Mouse (Mus musculus) G1E (cell line): ENCODE data around the gene Nans. TPM values are rescaled to one million over a fixed set of nuclear protein-coding genes. Genes with fewer than 3 reads are reported as not detected.

Experiments used
- ATAC-seq: 2 replicates; pipeline ENCODE4 v1.8.0; 2016; ENCODE audit warnings: mild to moderate bottlenecking; ENCODE audit not compliant: insufficient number of reproducible peaks, poor library complexity, low FRiP score, severe bottlenecking; ENCODE audit errors: extremely low read depth
- DNase-seq: peaks from one replicate; pipeline ENCODE4 v3.0.0; 2012; ENCODE audit warnings: low spot score
- H3K27me3 ChIP-seq: 2 replicates; pipeline ENCODE4 v1.6.1; 2012; ENCODE audit warnings: mild to moderate bottlenecking, low read length, inconsistent platforms; ENCODE audit not compliant: insufficient read depth
- H3K36me3 ChIP-seq: replicated peaks from 2 replicates; pipeline ENCODE3; 2012; ENCODE audit warnings: mild to moderate bottlenecking, inconsistent platforms
- H3K4me1 ChIP-seq: 2 replicates; pipeline ENCODE4 v1.6.1; 2012; ENCODE audit warnings: low read depth, low read length, inconsistent platforms, mixed read lengths; ENCODE audit not compliant: insufficient read depth
- H3K4me3 ChIP-seq: 2 replicates; pipeline ENCODE4 v1.5.1; 2012; ENCODE audit warnings: low read depth, mild to moderate bottlenecking, inconsistent platforms, low read length, moderate library complexity, mixed read lengths
- H3K9me3 ChIP-seq: replicated peaks from 2 replicates; pipeline ENCODE4 v1.6.1; 2012; ENCODE audit warnings: inconsistent platforms
- CTCF ChIP-seq: IDR thresholded peaks from 2 replicates; pipeline ENCODE4 v1.5.1; 2012; ENCODE audit warnings: low read depth, low read length, inconsistent platforms, mixed read lengths
- GATA1 ChIP-seq: IDR thresholded peaks from 2 replicates; pipeline ENCODE4 v1.6.1; 2012; ENCODE audit warnings: borderline replicate concordance, low read length, inconsistent platforms, mixed read lengths
- GATA2 ChIP-seq: IDR thresholded peaks from 2 replicates; pipeline ENCODE4 v1.6.1; 2012; ENCODE audit warnings: low read depth, low read length, inconsistent platforms, borderline replicate concordance
- POLR2AphosphoS5 ChIP-seq: IDR thresholded peaks from 2 replicates; pipeline ENCODE4 v1.6.1; 2012; ENCODE audit warnings: low read depth, low read length, inconsistent platforms; ENCODE audit not compliant: insufficient replicate concordance
- TAL1 ChIP-seq: conservative IDR thresholded peaks from 2 replicates; pipeline ENCODE4 v1.6.1; 2012; ENCODE audit warnings: low read depth, low read length, inconsistent platforms, mixed read lengths
- polyA plus RNA-seq: library from polyadenylated mRNA; stranded (reverse); fragments of >175 nt; gene quantifications from 2 replicates; pipeline ENCODE4 v1.2.3, GENCODE M21; 2012
- total RNA-seq, 2 experiments: library from RNA; stranded (forward) in 1 of 2; stranded (reverse) in 1 of 2; fragments of 200-1000 nt in 1 of 2; fragments of >200 nt in 1 of 2; fragmentation: Nextera tagmentation in 1 of 2; gene quantifications; 2 replicates each; pipeline ENCODE4 v1.2.3; 2014 to 2017

Nans gene
- total and polyA plus RNA-seq, 3 experiments = 57.1 to 79.3 (median 63.1) TPM

DNA sequence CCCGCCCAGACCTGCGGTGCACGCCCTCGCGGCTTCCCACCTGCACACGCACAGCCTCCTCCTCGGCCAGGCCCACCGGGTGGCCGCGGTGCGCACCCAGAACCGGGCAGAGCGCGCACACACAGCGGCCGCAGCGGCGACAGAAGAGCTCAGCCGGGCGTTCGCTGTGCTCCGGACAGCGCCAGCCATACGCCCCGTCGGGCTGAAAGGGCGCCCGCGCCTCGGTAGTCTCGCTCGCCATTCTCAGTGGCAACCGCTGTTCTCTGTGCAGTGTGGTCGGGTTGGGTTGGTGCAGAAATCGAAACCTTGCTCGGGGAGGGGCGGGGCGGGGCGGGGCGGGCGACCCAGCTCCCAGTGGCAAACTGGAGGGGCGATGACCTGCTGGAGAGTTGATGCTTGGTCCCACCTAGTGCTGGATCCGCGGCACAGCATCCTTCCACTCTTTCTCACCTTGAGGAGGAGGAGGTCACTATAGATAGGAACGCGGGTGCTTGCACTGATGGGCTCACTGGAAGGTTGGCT is 46.9 kb downstream of the Nans start, which contains the start of gene Trim14:
Trim14 (minus strand) TSS at position 302 of the 522 bp plus-strand sequence.
- DNase-seq = peak; percentile 85
- Histone ChIP-seq H3K36me3 (peaks cover 74% of the 10 kb centered on the region), H3K9me3 (no peaks in the 10 kb centered on the region), H3K27me3 (no peaks in the 10 kb centered on the region), H3K4me3 (peak within 1 kb of the TSS; percentile 87), H3K4me1 (peaks cover 62% of the 10 kb centered on the region)
- ATAC-seq = peak; percentile 66; the same call in 1 of the 2 replicates
- TF ChIP-seq GATA1 (no peak), CTCF (no peak), TAL1 (no peak), GATA2 (no peak), POLR2AphosphoS5 (no peak)

DNA sequence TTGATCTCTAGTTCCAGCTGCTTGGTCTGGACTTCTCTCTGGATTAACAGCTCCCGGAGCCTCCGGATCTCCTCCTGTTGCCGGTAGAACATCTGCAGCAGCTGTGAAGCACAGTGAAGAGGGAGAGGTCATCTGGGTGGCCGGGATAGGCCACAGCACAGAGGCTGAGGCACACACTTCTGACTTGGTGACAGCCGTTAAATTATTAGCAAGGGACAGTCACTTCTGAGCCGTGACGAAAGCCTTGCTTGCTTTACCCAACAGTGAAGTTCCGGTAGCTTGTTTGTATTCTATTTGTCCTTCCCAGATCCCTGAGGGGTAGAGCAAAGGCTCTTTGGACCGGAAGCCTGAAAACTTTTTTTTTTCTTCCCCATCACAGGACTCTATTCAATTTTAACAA is 50.1 kb downstream of the Nans start:
- TF ChIP-seq TAL1 (no peak), POLR2AphosphoS5 (no peak), CTCF (no peak), GATA2 (no peak), GATA1 (no peak)
- no peaks in the 10 kb centered on the region for H3K9me3 ChIP-seq
- peaks cover 61% of the 10 kb centered on the region for H3K4me1 ChIP-seq
- H3K4me3 ChIP-seq = no peak overlapping the region
- DNase-seq (no peak), ATAC-seq (no peak)
- peaks cover 79% of the 10 kb centered on the region for H3K36me3 ChIP-seq
- H3K27me3 ChIP-seq = no peaks in the 10 kb centered on the region

DNA sequence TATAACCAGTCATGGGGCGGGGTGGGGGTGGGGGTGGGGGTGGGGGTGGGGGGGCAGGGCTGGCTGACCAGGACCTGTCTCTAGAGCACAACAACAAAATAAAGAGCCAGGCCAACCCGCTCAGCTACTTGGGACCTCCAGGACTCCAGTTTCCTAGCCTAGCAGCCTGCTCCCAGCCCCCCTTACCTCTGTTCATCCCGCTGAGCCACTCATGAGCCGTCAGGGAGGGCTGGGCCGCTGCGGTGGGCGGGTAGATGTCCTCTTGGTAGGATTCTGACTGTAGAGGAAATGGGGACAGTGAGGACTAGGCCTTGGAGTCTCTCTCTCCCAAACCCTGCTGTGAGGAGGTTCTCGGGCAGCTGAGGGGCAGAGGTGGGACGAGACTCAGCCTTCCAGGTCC is 52.7 kb downstream of the Nans start:
- Histone ChIP-seq H3K4me3 (no peak overlapping the region), H3K4me1 (peaks cover 53% of the 10 kb centered on the region), H3K27me3 (no peaks in the 10 kb centered on the region), H3K9me3 (no peaks in the 10 kb centered on the region), H3K36me3 (peaks cover 93% of the 10 kb centered on the region)
- ATAC-seq (no peak), DNase-seq (no peak)
- TF ChIP-seq GATA2 = no peak
- TF ChIP-seq CTCF = no peak
- TF ChIP-seq GATA1 = no peak
- no peak for TF ChIP-seq TAL1
- TF ChIP-seq POLR2AphosphoS5 = no peak

DNA sequence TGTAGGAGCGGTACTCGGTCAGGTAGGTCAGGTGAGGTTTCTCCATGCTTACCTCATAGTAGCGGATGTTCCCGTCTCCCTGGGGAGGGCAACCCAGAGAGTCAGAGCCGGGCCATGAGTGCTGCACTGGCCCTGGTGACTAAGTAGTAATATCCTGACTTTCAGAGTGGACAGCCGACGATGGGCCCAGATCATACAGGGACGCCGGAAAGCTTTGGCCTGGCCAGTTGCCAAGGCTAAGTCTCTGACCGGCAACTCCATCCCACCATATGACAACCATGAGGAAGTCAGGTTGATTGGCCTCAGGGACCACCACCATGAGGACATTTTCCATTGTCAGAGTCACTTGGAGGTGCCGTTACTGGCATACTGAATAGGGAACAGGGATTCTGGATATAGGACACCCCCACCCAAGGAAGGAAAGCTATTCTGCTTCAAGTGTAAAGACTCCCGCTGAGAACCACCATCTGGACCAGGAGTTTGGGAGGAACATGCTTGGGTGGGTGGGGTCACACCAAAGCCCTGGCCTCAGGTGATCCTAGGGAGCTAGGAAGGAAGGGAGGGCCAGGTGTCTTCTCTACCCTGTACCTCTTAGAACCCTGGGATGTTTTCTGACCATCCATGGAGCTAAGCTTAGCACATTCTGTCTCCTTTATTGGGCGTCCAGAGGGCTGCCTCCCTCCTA is 54.5 kb downstream of the Nans start:
- Histone ChIP-seq H3K4me3 (no peak overlapping the region), H3K36me3 (peaks cover 96% of the 10 kb centered on the region), H3K9me3 (no peaks in the 10 kb centered on the region), H3K4me1 (peaks cover 47% of the 10 kb centered on the region), H3K27me3 (no peaks in the 10 kb centered on the region)
- TF ChIP-seq GATA2 (no peak), CTCF (no peak), POLR2AphosphoS5 (no peak), GATA1 (no peak), TAL1 (no peak)
- ATAC-seq (no peak), DNase-seq (no peak)

DNA sequence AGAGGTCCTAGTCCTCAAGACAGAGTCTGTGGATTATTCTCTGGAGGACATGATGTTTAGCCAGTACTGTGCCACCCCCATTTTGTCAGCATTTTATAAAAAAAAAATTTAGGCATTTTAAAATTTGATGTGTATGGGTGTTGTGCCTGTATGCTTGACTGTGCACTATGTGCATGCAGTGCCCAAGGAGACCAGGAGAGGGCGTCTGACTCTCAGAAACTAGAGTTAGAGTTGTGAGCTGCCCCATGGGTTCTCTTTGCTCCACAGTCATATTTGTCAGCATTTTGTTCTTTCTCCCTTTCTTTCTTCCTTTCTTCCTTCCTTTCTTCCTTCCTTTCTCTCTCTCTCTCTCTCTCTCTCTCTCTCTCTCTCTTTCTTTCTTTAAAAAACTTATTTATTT is 55.3 kb downstream of the Nans start:
- H3K4me1 ChIP-seq = peaks cover 54% of the 10 kb centered on the region
- H3K4me3 ChIP-seq = no peak overlapping the region
- no peaks in the 10 kb centered on the region for H3K9me3 ChIP-seq
- DNase-seq (no peak), ATAC-seq (no peak; the same call in 1 of the 2 replicates)
- TF ChIP-seq CTCF (peak; percentile 50; the same call in 1 of the 2 replicates), TAL1 (no peak), POLR2AphosphoS5 (no peak)
- H3K27me3 ChIP-seq = no peaks in the 10 kb centered on the region
- H3K36me3 ChIP-seq = peaks cover 96% of the 10 kb centered on the region

DNA sequence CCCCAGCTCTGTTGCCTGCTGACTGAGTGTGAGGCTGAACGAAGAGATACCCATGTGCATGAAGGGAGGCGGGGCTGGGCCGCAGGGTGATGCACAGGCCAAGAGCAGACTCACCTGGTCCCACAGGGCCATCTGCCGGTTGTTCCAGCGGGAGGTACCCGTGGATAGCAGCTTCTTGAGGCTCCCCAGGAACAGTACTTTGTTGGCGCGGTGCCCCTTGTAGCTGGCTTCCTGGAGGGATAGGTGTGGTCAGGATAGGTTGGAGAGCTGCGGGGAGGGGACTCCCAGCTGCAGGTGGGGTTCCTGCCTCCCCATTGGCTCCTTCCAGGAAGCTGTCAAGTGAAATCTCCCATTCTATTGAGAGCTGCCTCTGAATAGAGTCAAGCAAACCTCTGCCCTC is 56.5 kb downstream of the Nans start:
- ATAC-seq (no peak), DNase-seq (no peak)
- H3K27me3 ChIP-seq = no peaks in the 10 kb centered on the region
- H3K9me3 ChIP-seq = no peaks in the 10 kb centered on the region
- peaks cover 65% of the 10 kb centered on the region for H3K4me1 ChIP-seq
- no peak for TF ChIP-seq CTCF
- no peak for TF ChIP-seq POLR2AphosphoS5
- TF ChIP-seq TAL1 = no peak
- TF ChIP-seq GATA1 = no peak
- no peak for TF ChIP-seq GATA2
- H3K4me3 ChIP-seq = no peak overlapping the region
- peaks cover 96% of the 10 kb centered on the region for H3K36me3 ChIP-seq
